Mouse (Mus musculus) cerebellum, postnatal 4 days (tissue): ENCODE results near the gene Sorl1.

Experiments used
- DNase-seq, 2 experiments: peaks; one replicate each; pipeline ENCODE4 v3.0.0; 2022; ENCODE audit warnings: low spot score in 2 of 2, mixed read lengths in 1 of 2

The Sorl1 gene

GRCm38 (mm10) chr9:42123713-42124576, at the start of gene Sorl1:
Sorl1 (minus strand) TSS chr9:42124297.
- peak in 1 of 2 experiments; percentile 74 for DNase-seq

- no peak for DNase-seq
Observed at GRCm38 (mm10) chr9:42173781-42174180, 49.7 kb upstream of the Sorl1 start.

- no peak for DNase-seq
Observed at GRCm38 (mm10) chr9:42169491-42169890, 45.4 kb upstream of the Sorl1 start.

GRCm38 (mm10) chr9:42169025-42169424, 44.9 kb upstream of the Sorl1 start:
- DNase-seq = no peak

GRCm38 (mm10) chr9:42164930-42165329, 40.8 kb upstream of the Sorl1 start:
- DNase-seq = no peak

GRCm38 (mm10) chr9:42163011-42163410, 38.9 kb upstream of the Sorl1 start:
- no peak for DNase-seq

GRCm38 (mm10) chr9:42159376-42159775, 35.3 kb upstream of the Sorl1 start:
- no peak for DNase-seq

- DNase-seq = no peak
Observed at GRCm38 (mm10) chr9:42158652-42159051, 34.6 kb upstream of the Sorl1 start.

GRCm38 (mm10) chr9:42157981-42158380, 33.9 kb upstream of the Sorl1 start:
- DNase-seq = no peak

- DNase-seq = no peak
Observed at GRCm38 (mm10) chr9:42156566-42156965, 32.5 kb upstream of the Sorl1 start.

GRCm38 (mm10) chr9:42154682-42155081, 30.6 kb upstream of the Sorl1 start:
- no peak for DNase-seq

GRCm38 (mm10) chr9:42148816-42149215, 24.7 kb upstream of the Sorl1 start:
- no peak for DNase-seq

GRCm38 (mm10) chr9:42148036-42148435, 23.9 kb upstream of the Sorl1 start:
- DNase-seq = no peak

GRCm38 (mm10) chr9:42146463-42146862, 22.4 kb upstream of the Sorl1 start:
- no peak for DNase-seq

- DNase-seq = no peak
Observed at GRCm38 (mm10) chr9:42141549-42142210, 17.6 kb upstream of the Sorl1 start.

- no peak for DNase-seq
Observed at GRCm38 (mm10) chr9:42138248-42138858, 14.3 kb upstream of the Sorl1 start.

GRCm38 (mm10) chr9:42137578-42137977, 13.5 kb upstream of the Sorl1 start:
- DNase-seq = no peak

- DNase-seq = no peak
Observed at GRCm38 (mm10) chr9:42130793-42131760, 7.0 kb upstream of the Sorl1 start.

GRCm38 (mm10) chr9:42127983-42128382, 3.9 kb upstream of the Sorl1 start:
- no peak for DNase-seq

- no peak for DNase-seq
Observed at GRCm38 (mm10) chr9:42125262-42125982, 1.3 kb upstream of the Sorl1 start.

- no peak for DNase-seq
Observed at GRCm38 (mm10) chr9:42123204-42123603, 893 bp downstream of the Sorl1 start.
